Mouse (Mus musculus) bone marrow macrophage, adult 2 months (primary cell): ENCODE results near the gene Klhdc10. TPM values are rescaled to one million over a fixed set of nuclear protein-coding genes. Genes with fewer than 3 reads are reported as not detected.

ENCODE experiments used
- H3K27ac ChIP-seq: 2 replicates; pipeline ENCODE4 v1.5.1; 2012; ENCODE audit warnings: low read depth, low read length; ENCODE audit not compliant: insufficient read depth
- H3K4me1 ChIP-seq: 2 replicates; pipeline ENCODE4 v1.6.1; 2012; ENCODE audit warnings: low read length; ENCODE audit not compliant: control insufficient read depth, insufficient read depth
- H3K4me3 ChIP-seq: 2 replicates; pipeline ENCODE4 v1.5.1; 2012; ENCODE audit warnings: mild to moderate bottlenecking, low read length, moderate library complexity; ENCODE audit not compliant: insufficient read depth
- CTCF ChIP-seq: IDR thresholded peaks from 2 replicates; pipeline ENCODE4 v1.5.1; 2012; ENCODE audit warnings: low read depth, mild to moderate bottlenecking, low read length, moderate library complexity
- POLR2A ChIP-seq: IDR thresholded peaks from 2 replicates; pipeline ENCODE4 v1.6.1; 2012; ENCODE audit warnings: mild to moderate bottlenecking, low read depth, low read length, borderline replicate concordance
- polyA plus RNA-seq: library from polyadenylated mRNA; stranded (reverse); fragments of >200 nt; gene quantifications from 2 replicates; pipeline ENCODE4 v1.2.4, GENCODE M21; 2012; ENCODE audit not compliant: missing spikeins, insufficient read depth, insufficient read length

Gene Klhdc10
- polyA plus RNA-seq = 17.3 and 18.1 TPM in 2 replicates

GRCm38 (mm10) chr6:30401308-30402015 lies at the start of gene Klhdc10:
TSS of gene Klhdc10 (plus strand) at chr6:30401868.
- Histone ChIP-seq H3K27ac (peak within 1 kb of the TSS; percentile 76), H3K4me1 (peaks cover 10% of the 10 kb centered on the region), H3K4me3 (peak within 1 kb of the TSS; percentile 97)
- TF ChIP-seq CTCF (no peak), POLR2A (no peak)

DNA sequence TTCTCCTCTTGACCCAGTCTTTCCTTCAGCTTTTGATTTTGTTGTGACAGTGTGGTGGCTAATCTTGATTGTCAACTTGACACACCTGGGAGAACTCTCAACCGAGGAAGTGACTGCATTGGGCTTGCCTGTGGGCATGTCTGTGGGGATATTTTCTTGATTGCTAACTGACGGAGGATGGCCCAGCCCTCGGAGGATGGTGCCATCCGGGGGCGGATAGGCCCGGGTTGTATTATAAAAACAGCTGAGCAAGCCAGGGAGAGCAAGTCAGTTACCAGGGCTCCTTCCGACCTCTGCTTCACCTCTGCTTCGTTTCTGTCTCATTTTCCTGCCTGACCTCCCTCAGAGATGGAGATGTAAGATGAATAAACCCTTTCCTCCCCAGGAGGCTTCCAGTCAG lies 48.9 kb upstream of the Klhdc10 start:
- no peak overlapping the region for H3K4me3 ChIP-seq
- TF ChIP-seq POLR2A (no peak), CTCF (no peak)
- no peak overlapping the region for H3K27ac ChIP-seq
- peaks cover 17% of the 10 kb centered on the region for H3K4me1 ChIP-seq

DNA sequence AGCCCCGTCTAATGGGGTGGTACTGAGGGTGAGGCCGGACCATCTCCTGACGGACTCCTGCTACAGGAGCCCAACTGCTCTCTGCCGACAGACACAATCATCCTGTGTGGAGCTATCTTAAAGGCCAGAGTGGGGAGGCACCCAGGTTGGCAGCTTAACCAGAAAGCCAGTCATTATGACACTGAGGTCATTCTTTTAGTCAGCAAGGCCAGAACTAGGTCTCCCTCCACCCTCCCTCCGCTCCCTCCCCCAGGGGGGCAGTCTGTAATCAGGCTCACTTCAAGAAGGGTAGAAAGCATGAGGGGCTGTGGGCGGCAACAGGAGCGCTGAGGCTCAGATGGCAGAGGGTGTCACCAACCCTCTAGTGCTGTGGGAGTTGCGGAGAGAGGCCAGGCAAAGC lies 48.0 kb upstream of the Klhdc10 start:
- no peak for TF ChIP-seq POLR2A
- no peak for TF ChIP-seq CTCF
- Histone ChIP-seq H3K27ac (no peak overlapping the region), H3K4me1 (peaks cover 17% of the 10 kb centered on the region), H3K4me3 (no peak overlapping the region)

GRCm38 (mm10) chr6:30354760-30355159 lies 46.9 kb upstream of the Klhdc10 start:
- Histone ChIP-seq H3K4me1 (peaks cover 20% of the 10 kb centered on the region), H3K4me3 (no peak overlapping the region), H3K27ac (peak overlapping the region; percentile 27)
- no peak for TF ChIP-seq POLR2A
- no peak for TF ChIP-seq CTCF

DNA sequence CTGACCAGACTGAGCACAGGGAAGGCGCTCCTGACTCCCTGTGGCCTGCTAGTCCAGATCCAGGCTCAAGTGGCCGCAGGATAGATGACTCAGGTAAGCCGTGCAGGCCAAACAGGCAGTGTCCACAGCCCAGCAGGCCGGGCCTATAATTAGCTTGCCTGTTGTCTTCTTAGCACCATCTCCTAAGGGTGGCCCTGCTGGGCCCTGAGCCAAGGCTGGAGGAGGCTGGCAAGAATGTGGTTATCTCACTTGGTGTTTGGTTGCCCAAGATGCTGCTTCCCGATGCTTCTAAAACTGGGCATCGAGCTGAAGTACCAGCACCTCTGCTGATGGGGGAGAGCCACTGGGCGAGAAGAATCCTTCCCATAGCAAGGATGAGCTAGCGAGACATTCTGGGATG lies 46.0 kb upstream of the Klhdc10 start:
- no peak for TF ChIP-seq POLR2A
- TF ChIP-seq CTCF = no peak
- Histone ChIP-seq H3K4me1 (peaks cover 24% of the 10 kb centered on the region), H3K4me3 (no peak overlapping the region), H3K27ac (0 out of 2 replicates have a peak overlapping the region, but pooled peaks have one; percentile 0)

DNA sequence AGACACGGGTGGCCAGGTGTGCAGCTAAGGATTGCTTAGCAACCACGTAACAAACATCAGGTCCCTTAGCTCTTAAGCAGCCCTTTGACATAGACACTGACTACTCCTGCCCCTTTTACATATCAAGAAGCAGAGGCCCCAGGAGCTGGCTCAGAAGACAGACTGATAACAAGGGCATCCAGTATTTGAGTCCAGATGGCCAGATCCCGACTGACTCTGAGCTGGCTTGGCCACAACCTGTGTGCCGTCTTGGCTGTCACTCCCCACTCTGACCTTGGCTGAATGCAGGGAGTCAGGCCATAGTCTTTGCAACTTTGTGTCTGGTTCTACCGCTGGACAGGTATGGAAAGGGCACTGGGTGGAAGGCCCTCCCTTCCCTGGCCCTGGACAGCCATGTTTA lies 45.5 kb upstream of the Klhdc10 start:
- Histone ChIP-seq H3K4me1 (peaks cover 24% of the 10 kb centered on the region), H3K4me3 (no peak overlapping the region), H3K27ac (no peak overlapping the region)
- no peak for TF ChIP-seq CTCF
- no peak for TF ChIP-seq POLR2A

GRCm38 (mm10) chr6:30356680-30357079 lies 45.0 kb upstream of the Klhdc10 start:
- Histone ChIP-seq H3K4me3 (no peak overlapping the region), H3K27ac (no peak overlapping the region), H3K4me1 (peaks cover 24% of the 10 kb centered on the region)
- no peak for TF ChIP-seq CTCF
- TF ChIP-seq POLR2A = no peak

- Histone ChIP-seq H3K4me3 (no peak overlapping the region), H3K27ac (no peak overlapping the region), H3K4me1 (peaks cover 24% of the 10 kb centered on the region)
- TF ChIP-seq CTCF (peak; percentile 73), POLR2A (no peak)
These were observed 44.0 kb upstream of the Klhdc10 start for GRCm38 (mm10) chr6:30357561-30358177.

GRCm38 (mm10) chr6:30359762-30360509 lies 41.7 kb upstream of the Klhdc10 start:
- Histone ChIP-seq H3K27ac (no peak overlapping the region; the same call in 1 of the 2 replicates), H3K4me3 (no peak overlapping the region), H3K4me1 (peaks cover 24% of the 10 kb centered on the region)
- TF ChIP-seq POLR2A = no peak
- TF ChIP-seq CTCF = no peak

DNA sequence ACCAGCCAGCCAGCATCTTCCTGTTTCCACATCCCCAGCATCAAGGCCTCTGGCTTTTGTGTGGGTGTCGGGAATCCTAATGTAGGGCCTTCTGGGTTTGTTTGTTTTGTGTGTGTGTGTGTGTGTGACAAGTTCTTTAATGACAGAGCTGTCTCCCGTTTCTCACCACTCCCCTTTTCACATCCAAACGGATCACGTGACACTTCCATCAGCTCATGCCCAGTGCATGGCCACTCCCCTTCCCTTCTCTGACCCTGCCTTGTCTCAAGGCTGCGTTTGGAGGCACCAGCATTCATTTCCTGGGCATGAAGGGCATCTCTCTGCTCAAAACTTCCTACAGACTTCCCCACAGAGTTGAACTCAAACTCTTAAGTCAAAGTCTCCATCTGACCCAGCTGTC lies 37.9 kb upstream of the Klhdc10 start:
- Histone ChIP-seq H3K4me1 (peaks cover 15% of the 10 kb centered on the region), H3K4me3 (no peak overlapping the region), H3K27ac (no peak overlapping the region)
- TF ChIP-seq POLR2A (no peak), CTCF (no peak)
